Mouse (Mus musculus) ovary, adult 10 weeks (tissue): ENCODE data around the gene Ncoa3. TPM values are rescaled to one million over a fixed set of nuclear protein-coding genes. Genes with fewer than 3 reads are reported as not detected.

Experiments
- polyA plus RNA-seq: library from polyadenylated mRNA; stranded (reverse); fragments of 350-450 nt; fragmentation: Illumina TruSeq; extraction: RNeasy Lipid Tissue Mini Kit (QIAGEN cat#74804); gene quantifications from one replicate; pipeline ENCODE4 v1.2.3, GENCODE M21; 2014

Ncoa3 gene
- polyA plus RNA-seq = 28.9 TPM

DNA sequence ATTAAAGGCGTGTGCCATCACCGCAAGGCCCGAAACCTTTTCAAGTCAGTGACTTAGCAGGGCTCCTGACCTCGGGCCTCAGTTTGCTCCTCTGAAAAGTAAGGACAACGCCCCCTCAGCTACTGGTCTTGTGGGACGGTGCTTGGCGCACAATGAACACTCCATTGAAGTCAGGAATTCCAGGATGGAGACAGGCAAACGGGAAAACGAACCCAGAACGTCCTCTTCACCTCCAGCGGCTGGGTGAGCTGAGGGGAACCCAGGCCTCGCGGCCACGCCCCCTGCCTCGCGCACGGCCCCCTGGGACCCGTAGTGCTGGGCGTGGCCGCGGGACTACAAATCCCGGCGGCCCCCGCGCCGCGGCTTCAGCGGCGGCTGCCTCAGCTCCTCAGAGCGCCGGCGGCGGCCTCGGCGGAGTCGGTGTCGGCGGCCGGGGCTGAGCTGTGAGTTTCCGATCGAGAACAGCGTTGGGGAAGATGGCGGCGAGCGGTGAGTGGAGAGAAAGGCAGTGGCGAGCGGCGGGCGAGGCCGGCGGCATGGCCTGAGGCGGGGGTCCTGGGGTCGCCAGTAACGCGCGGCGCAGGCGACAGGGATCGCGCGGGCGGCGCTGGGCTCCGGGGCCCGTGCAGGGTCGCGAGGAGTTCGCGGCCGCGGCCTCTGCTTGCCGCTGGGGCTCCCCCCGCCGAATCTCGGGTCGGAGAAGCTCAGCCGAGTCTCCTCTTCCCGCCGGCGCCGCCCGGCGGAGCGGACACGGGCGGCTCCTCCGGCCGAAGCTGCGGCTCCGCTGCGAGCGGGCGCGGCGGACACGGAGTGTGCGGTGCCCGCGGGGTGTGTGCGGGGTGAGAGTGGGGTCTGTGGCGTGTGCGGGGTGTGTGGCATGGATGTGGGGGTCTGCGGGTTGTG lies at the start of gene Ncoa3:
TSS of gene Ncoa3 (plus strand) at position 367 of the 903 bp plus-strand sequence.

Other genes starting within 250 kb of the Ncoa3 start
- gene Zmynd8, start 93.6 kb upstream of the Ncoa3 start, polyA plus RNA-seq = 30.4 TPM
- gene Sulf2, start 163.0 kb downstream of the Ncoa3 start, polyA plus RNA-seq = 86.5 TPM